Mouse (Mus musculus) ES-Bruce4 (cell line): Measurements from ENCODE around the gene Tulp3. TPM values are rescaled to one million over a fixed set of nuclear protein-coding genes. Genes with fewer than 3 reads are reported as not detected.

ENCODE experiments used
- H3K27ac ChIP-seq: 2 replicates; pipeline ENCODE4 v1.5.1; 2012; ENCODE audit warnings: low read length, inconsistent platforms; ENCODE audit not compliant: insufficient read depth
- H3K27me3 ChIP-seq: 2 replicates; pipeline ENCODE4 v1.6.1; 2012; ENCODE audit warnings: mild to moderate bottlenecking, low read length, inconsistent platforms; ENCODE audit not compliant: control insufficient read depth, poor library complexity, insufficient read depth, severe bottlenecking
- H3K36me3 ChIP-seq: 2 replicates; pipeline ENCODE4 v1.6.1; 2012; ENCODE audit warnings: inconsistent platforms, mild to moderate bottlenecking, low read length, moderate library complexity; ENCODE audit not compliant: control insufficient read depth, poor library complexity, insufficient read depth, severe bottlenecking
- H3K4me1 ChIP-seq: one replicate; pipeline ENCODE4 v1.8.1; 2011; ENCODE audit warnings: low read length; ENCODE audit not compliant: control insufficient read depth, insufficient read depth
- H3K4me3 ChIP-seq: 2 replicates; pipeline ENCODE4 v1.5.1; 2011; ENCODE audit warnings: low read depth, mild to moderate bottlenecking, low read length
- H3K9ac ChIP-seq: 2 replicates; pipeline ENCODE4 v1.6.1; 2012; ENCODE audit warnings: low read depth, mild to moderate bottlenecking, inconsistent platforms; ENCODE audit not compliant: poor library complexity, severe bottlenecking
- H3K9me3 ChIP-seq: replicated peaks from 2 replicates; pipeline ENCODE4 v1.6.1; 2012; ENCODE audit warnings: mild to moderate bottlenecking, low read length, inconsistent platforms; ENCODE audit not compliant: control insufficient read depth, poor library complexity, insufficient read depth, severe bottlenecking
- CTCF ChIP-seq: IDR thresholded peaks from one replicate; pipeline ENCODE4 v1.8.1; 2011; ENCODE audit warnings: low read depth, low read length
- EP300 ChIP-seq: IDR thresholded peaks from 2 replicates; pipeline ENCODE4 v1.6.1; 2011; ENCODE audit warnings: low read depth, low read length; ENCODE audit not compliant: insufficient read depth
- POLR2A ChIP-seq: IDR thresholded peaks from one replicate; pipeline ENCODE4 v1.8.1; 2011; ENCODE audit warnings: low read length; ENCODE audit not compliant: insufficient read depth
- polyA plus RNA-seq: library from polyadenylated mRNA; stranded (reverse); fragments of >200 nt; gene quantifications from 2 replicates; pipeline ENCODE4 v1.2.4, GENCODE M21; 2011; ENCODE audit warnings: low read depth; ENCODE audit not compliant: missing spikeins, insufficient read depth, insufficient read length

Gene Tulp3
- polyA plus RNA-seq, 1 experiment = 57.4 TPM

- no peaks in the 10 kb centered on the region for H3K27me3 ChIP-seq
- no peak overlapping the region for H3K4me3 ChIP-seq
- no peak overlapping the region for H3K9ac ChIP-seq
- peaks cover 2% of the 10 kb centered on the region for H3K4me1 ChIP-seq
- H3K36me3 ChIP-seq = no peaks in the 10 kb centered on the region
- TF ChIP-seq POLR2A = no peak
- no peaks in the 10 kb centered on the region for H3K9me3 ChIP-seq
- H3K27ac ChIP-seq = no peak overlapping the region
These were observed 24.0 kb upstream of the Tulp3 start for GRCm38 (mm10) chr6:128379636-128380035.

- TF ChIP-seq POLR2A (no peak), EP300 (no peak), CTCF (no peak)
- Histone ChIP-seq H3K36me3 (peaks cover 26% of the 10 kb centered on the region), H3K27me3 (no peaks in the 10 kb centered on the region), H3K4me3 (no peak overlapping the region), H3K9me3 (no peaks in the 10 kb centered on the region), H3K9ac (no peak overlapping the region), H3K27ac (no peak overlapping the region), H3K4me1 (peaks cover 2% of the 10 kb centered on the region)
These were observed 20.9 kb upstream of the Tulp3 start for GRCm38 (mm10) chr6:128376371-128377085.

GRCm38 (mm10) chr6:128375192-128375591 lies 19.5 kb upstream of the Tulp3 start, which contains the start of the genes Tex52 and Gm44596:
Tex52 (plus strand) TSS chr6:128375456.
Gm44596 (plus strand) TSS chr6:128375503.
- H3K9me3 ChIP-seq = no peaks in the 10 kb centered on the region
- no peaks in the 10 kb centered on the region for H3K27me3 ChIP-seq
- H3K9ac ChIP-seq = no peak within 1 kb of the TSS
- TF ChIP-seq EP300 (no peak), POLR2A (no peak), CTCF (no peak)
- H3K4me3 ChIP-seq = no peak within 1 kb of the TSS
- no peak within 1 kb of the TSS for H3K27ac ChIP-seq
- H3K36me3 ChIP-seq = peaks cover 38% of the 10 kb centered on the region
- H3K4me1 ChIP-seq = peaks cover 2% of the 10 kb centered on the region

- TF ChIP-seq POLR2A = no peak
- no peak for TF ChIP-seq EP300
- no peak for TF ChIP-seq CTCF
- Histone ChIP-seq H3K27ac (no peak overlapping the region), H3K27me3 (no peaks in the 10 kb centered on the region), H3K9me3 (no peaks in the 10 kb centered on the region), H3K4me1 (no peaks in the 10 kb centered on the region), H3K9ac (no peak overlapping the region), H3K36me3 (peaks cover 77% of the 10 kb centered on the region), H3K4me3 (no peak overlapping the region)
These were observed 14.4 kb upstream of the Tulp3 start for GRCm38 (mm10) chr6:128370040-128370439.

- no peaks in the 10 kb centered on the region for H3K4me1 ChIP-seq
- H3K9me3 ChIP-seq = no peaks in the 10 kb centered on the region
- no peak overlapping the region for H3K4me3 ChIP-seq
- no peak overlapping the region for H3K9ac ChIP-seq
- H3K27me3 ChIP-seq = no peaks in the 10 kb centered on the region
- no peak for TF ChIP-seq POLR2A
- TF ChIP-seq CTCF = no peak
- no peak for TF ChIP-seq EP300
- peaks cover 50% of the 10 kb centered on the region for H3K36me3 ChIP-seq
- no peak overlapping the region for H3K27ac ChIP-seq
These were observed 10.8 kb upstream of the Tulp3 start for GRCm38 (mm10) chr6:128366466-128366865.

GRCm38 (mm10) chr6:128364721-128365120 lies 9.1 kb upstream of the Tulp3 start:
- H3K4me3 ChIP-seq = no peak overlapping the region
- no peaks in the 10 kb centered on the region for H3K27me3 ChIP-seq
- no peaks in the 10 kb centered on the region for H3K4me1 ChIP-seq
- TF ChIP-seq POLR2A = no peak
- TF ChIP-seq CTCF = no peak
- no peak for TF ChIP-seq EP300
- peaks cover 34% of the 10 kb centered on the region for H3K36me3 ChIP-seq
- no peak overlapping the region for H3K27ac ChIP-seq
- H3K9ac ChIP-seq = no peak overlapping the region
- no peaks in the 10 kb centered on the region for H3K9me3 ChIP-seq
